Mouse (Mus musculus) limb, embryonic 12.5 days (tissue): ENCODE data around the gene Porcn. TPM values are rescaled to one million over a fixed set of nuclear protein-coding genes. Genes with fewer than 3 reads are reported as not detected.

ENCODE experiments used
- ATAC-seq: fragments of 200-750 bp; cut with Nextera tagmentation; 2 replicates; pipeline ENCODE4 v1.8.0; 2017; ENCODE audit warnings: low read depth, moderate TSS enrichment; ENCODE audit not compliant: insufficient number of reproducible peaks, insufficient read depth, low FRiP score, low TSS enrichment
- H3K27ac ChIP-seq: fragments of 300-500 bp; sonication (generic); 2 replicates; pipeline ENCODE4 v1.5.1; 2016; ENCODE audit warnings: mild to moderate bottlenecking, moderate library complexity
- H3K27me3 ChIP-seq: fragments of 300-500 bp; sonication (generic); 2 replicates; pipeline ENCODE4 v1.6.1; 2016; ENCODE audit warnings: mild to moderate bottlenecking, moderate library complexity
- H3K36me3 ChIP-seq: fragments of 300-500 bp; sonication (generic); 2 replicates; pipeline ENCODE4 v1.6.1; 2016; ENCODE audit warnings: mild to moderate bottlenecking, moderate library complexity
- H3K4me1 ChIP-seq: fragments of 300-500 bp; sonication (generic); replicated peaks from 2 replicates; pipeline ENCODE4 v1.6.1; 2016
- H3K4me2 ChIP-seq: fragments of 300-500 bp; sonication (generic); 2 replicates; pipeline ENCODE4 v1.6.1; 2016; ENCODE audit warnings: mild to moderate bottlenecking, moderate library complexity
- H3K4me3 ChIP-seq: fragments of 300-500 bp; sonication (generic); replicated peaks from 2 replicates; pipeline ENCODE4 v1.5.1; 2016; ENCODE audit warnings: mild to moderate bottlenecking
- H3K9ac ChIP-seq: fragments of 300-500 bp; sonication (generic); replicated peaks from 2 replicates; pipeline ENCODE4 v1.6.1; 2016; ENCODE audit warnings: mild to moderate bottlenecking, moderate library complexity
- H3K9me3 ChIP-seq: fragments of 300-500 bp; sonication (generic); 2 replicates; pipeline ENCODE4 v1.6.1; 2016; ENCODE audit warnings: mild to moderate bottlenecking, moderate library complexity
- WGBS: fragments of 180-500 bp; shearing (Covaris S2); methylation state at CpG from one replicate; pipeline ENCODE4 v1.1.7; 2016; 5-methylcytosine and 5-hydroxymethylcytosine counted together
- polyA plus RNA-seq: library from polyadenylated mRNA; unstranded; fragments of >200 nt; fragmentation: Nextera tagmentation; extraction: Ambion mirVana; gene quantifications from 2 replicates; pipeline ENCODE4 v1.2.1, GENCODE M21; 2016

Porcn gene
- polyA plus RNA-seq, 1 experiment from 2014 or later, result 11.4 TPM

- Histone ChIP-seq H3K27ac (no peak overlapping the region), H3K27me3 (no peaks in the 10 kb centered on the region), H3K4me3 (no peak overlapping the region), H3K9me3 (0 out of 2 replicates have a peak, but pooled peaks cover 2% of the 10 kb centered on the region), H3K36me3 (no peaks in the 10 kb centered on the region), H3K9ac (no peak overlapping the region), H3K4me2 (no peak overlapping the region), H3K4me1 (no peaks in the 10 kb centered on the region)
- ATAC-seq, result no peak
- 66% methylated on average over 4 of the region's 4 CpGs for whole genome bisulfite sequencing
These were observed 23.9 kb upstream of the Porcn start for GRCm38 (mm10) chrX:8230272-8230671.

- WGBS, result 91% methylated on average over 7 of the region's 7 CpGs
- no peak overlapping the region for H3K4me2 ChIP-seq
- no peak overlapping the region for H3K9ac ChIP-seq
- H3K27me3 ChIP-seq, result no peaks in the 10 kb centered on the region
- H3K27ac ChIP-seq, result no peak overlapping the region
- H3K4me3 ChIP-seq, result no peak overlapping the region
- no peaks in the 10 kb centered on the region for H3K4me1 ChIP-seq
- no peaks in the 10 kb centered on the region for H3K36me3 ChIP-seq
- 0 out of 2 replicates have a peak, but pooled peaks cover 2% of the 10 kb centered on the region for H3K9me3 ChIP-seq
- no peak for ATAC-seq
These were observed 17.1 kb upstream of the Porcn start for GRCm38 (mm10) chrX:8223473-8223872.

- Histone ChIP-seq H3K27ac (no peak overlapping the region), H3K36me3 (no peaks in the 10 kb centered on the region), H3K4me3 (no peak overlapping the region), H3K9ac (no peak overlapping the region), H3K27me3 (no peaks in the 10 kb centered on the region), H3K9me3 (0 out of 2 replicates have a peak, but pooled peaks cover 2% of the 10 kb centered on the region), H3K4me1 (no peaks in the 10 kb centered on the region), H3K4me2 (no peak overlapping the region)
- 63% methylated on average over 7 of the region's 7 CpGs for WGBS
- no peak for ATAC-seq
These were observed 16.5 kb upstream of the Porcn start for GRCm38 (mm10) chrX:8222678-8223421.

GRCm38 (mm10) chrX:8222296-8222677 lies 16.0 kb upstream of the Porcn start:
- 76% methylated on average over 3 of the region's 3 CpGs for WGBS
- H3K27me3 ChIP-seq, result no peaks in the 10 kb centered on the region
- no peak overlapping the region for H3K27ac ChIP-seq
- no peaks in the 10 kb centered on the region for H3K36me3 ChIP-seq
- H3K4me1 ChIP-seq, result no peaks in the 10 kb centered on the region
- no peak overlapping the region for H3K4me2 ChIP-seq
- no peak overlapping the region for H3K4me3 ChIP-seq
- no peak overlapping the region for H3K9ac ChIP-seq
- 0 out of 2 replicates have a peak, but pooled peaks cover 2% of the 10 kb centered on the region for H3K9me3 ChIP-seq
- ATAC-seq, result no peak

- WGBS, result 29% methylated on average over 8 of the region's 8 CpGs
- Histone ChIP-seq H3K36me3 (no peaks in the 10 kb centered on the region), H3K4me3 (no peak overlapping the region), H3K27ac (no peak overlapping the region), H3K27me3 (no peaks in the 10 kb centered on the region), H3K4me2 (no peak overlapping the region), H3K9ac (no peak overlapping the region), H3K9me3 (no peaks in the 10 kb centered on the region), H3K4me1 (no peaks in the 10 kb centered on the region)
- ATAC-seq, result no peak
These were observed 13.3 kb upstream of the Porcn start for GRCm38 (mm10) chrX:8219651-8220050.

GRCm38 (mm10) chrX:8218114-8218513 lies 11.8 kb upstream of the Porcn start:
- H3K36me3 ChIP-seq, result no peaks in the 10 kb centered on the region
- no peak overlapping the region for H3K27ac ChIP-seq
- H3K4me2 ChIP-seq, result no peak overlapping the region
- no peak overlapping the region for H3K9ac ChIP-seq
- H3K4me3 ChIP-seq, result no peak overlapping the region
- no peaks in the 10 kb centered on the region for H3K27me3 ChIP-seq
- no peaks in the 10 kb centered on the region for H3K4me1 ChIP-seq
- no peaks in the 10 kb centered on the region for H3K9me3 ChIP-seq
- ATAC-seq, result no peak
- 63% methylated on average over 2 of the region's 2 CpGs for WGBS

GRCm38 (mm10) chrX:8217383-8217782 lies 11.1 kb upstream of the Porcn start:
- 34% methylated on average over 6 of the region's 6 CpGs for WGBS
- no peak for ATAC-seq
- H3K4me1 ChIP-seq, result no peaks in the 10 kb centered on the region
- no peak overlapping the region for H3K27ac ChIP-seq
- H3K4me2 ChIP-seq, result no peak overlapping the region
- no peaks in the 10 kb centered on the region for H3K36me3 ChIP-seq
- H3K4me3 ChIP-seq, result no peak overlapping the region
- no peaks in the 10 kb centered on the region for H3K9me3 ChIP-seq
- H3K9ac ChIP-seq, result no peak overlapping the region
- H3K27me3 ChIP-seq, result no peaks in the 10 kb centered on the region

- Histone ChIP-seq H3K27me3 (no peaks in the 10 kb centered on the region), H3K4me3 (no peak overlapping the region), H3K9ac (no peak overlapping the region), H3K4me2 (no peak overlapping the region), H3K9me3 (no peaks in the 10 kb centered on the region), H3K36me3 (no peaks in the 10 kb centered on the region), H3K27ac (no peak overlapping the region), H3K4me1 (no peaks in the 10 kb centered on the region)
- no peak for ATAC-seq
- 82% methylated on average over 7 of the region's 7 CpGs for WGBS
These were observed 5.3 kb upstream of the Porcn start for GRCm38 (mm10) chrX:8211490-8212207.

- H3K4me2 ChIP-seq, result no peak overlapping the region
- no peaks in the 10 kb centered on the region for H3K27me3 ChIP-seq
- H3K4me1 ChIP-seq, result no peaks in the 10 kb centered on the region
- H3K36me3 ChIP-seq, result no peaks in the 10 kb centered on the region
- ATAC-seq, result no peak
- H3K27ac ChIP-seq, result no peak overlapping the region
- no peaks in the 10 kb centered on the region for H3K9me3 ChIP-seq
- no peak overlapping the region for H3K9ac ChIP-seq
- no peak overlapping the region for H3K4me3 ChIP-seq
- 79% methylated on average over 2 of the region's 2 CpGs for WGBS
These were observed 3.4 kb upstream of the Porcn start for GRCm38 (mm10) chrX:8209720-8210119.

GRCm38 (mm10) chrX:8207224-8207623 lies 899 bp upstream of the Porcn start:
- Histone ChIP-seq H3K36me3 (no peaks in the 10 kb centered on the region), H3K9me3 (no peaks in the 10 kb centered on the region), H3K9ac (no peak overlapping the region), H3K27me3 (no peaks in the 10 kb centered on the region), H3K4me3 (no peak overlapping the region), H3K27ac (no peak overlapping the region), H3K4me1 (no peaks in the 10 kb centered on the region), H3K4me2 (no peak overlapping the region)
- ATAC-seq, result no peak
- 38% methylated on average over 4 of the region's 4 CpGs for WGBS

- no peak for ATAC-seq
- Histone ChIP-seq H3K27ac (no peak overlapping the region), H3K4me3 (peak overlapping the region; percentile 52), H3K36me3 (no peaks in the 10 kb centered on the region), H3K9me3 (no peaks in the 10 kb centered on the region), H3K27me3 (no peaks in the 10 kb centered on the region), H3K9ac (no peak overlapping the region), H3K4me1 (no peaks in the 10 kb centered on the region), H3K4me2 (peak overlapping the region; percentile 56)
- WGBS, result 16% methylated on average over 11 of the region's 11 CpGs
These were observed 421 bp upstream of the Porcn start for GRCm38 (mm10) chrX:8206694-8207197.
